Mouse (Mus musculus) erythroblast, embryonic 14.5 days (primary cell): Measurements from ENCODE around the gene Lefty1.

Experiments used
- GATA1 ChIP-seq: IDR thresholded peaks from 2 replicates; pipeline ENCODE4 v1.6.1; 2012; ENCODE audit warnings: low read length, inconsistent platforms, mixed read lengths
- TAL1 ChIP-seq: IDR thresholded peaks from 3 replicates; pipeline ENCODE4 v1.6.1; 2012; ENCODE audit warnings: low read length, inconsistent platforms, mixed read lengths

DNA sequence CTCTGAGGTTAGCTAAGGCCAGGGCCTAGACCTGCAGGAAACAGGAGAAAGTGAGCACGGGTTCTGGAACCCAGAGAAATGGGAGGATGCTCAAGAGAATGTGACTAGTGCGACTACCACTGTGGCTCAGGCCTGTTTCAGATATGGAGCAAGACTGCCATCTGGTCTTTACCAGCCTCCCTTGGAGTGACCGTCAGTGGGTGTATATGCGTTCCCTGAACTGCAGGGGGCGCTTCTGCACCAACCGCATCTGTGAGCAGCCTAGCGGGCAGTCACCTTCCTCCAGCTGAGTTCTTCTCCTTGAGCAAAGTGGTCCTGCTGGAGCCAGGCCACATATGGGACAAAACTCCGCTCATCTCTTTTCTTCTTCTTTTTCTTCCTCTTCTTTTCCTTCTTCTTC is 15.1 kb upstream of the Lefty1 start:
- TF ChIP-seq GATA1 (no peak), TAL1 (no peak)
